Mouse (Mus musculus) gastrocnemius, postnatal 36 days (tissue): ENCODE results near the gene Atxn7l1. TPM values are rescaled to one million over a fixed set of nuclear protein-coding genes. Genes with fewer than 3 reads are reported as not detected.

Source experiments
- DNase-seq, 2 experiments: peaks; one replicate each; pipeline ENCODE4 v3.0.0; 2022
- intact Hi-C: fragments of 180-260 bp; cut with DNase I; formaldehyde crosslinking; loops from one replicate; pipeline ENCODE4 v1.15.1; 2025
- total RNA-seq, 2 experiments: library from RNA; stranded (reverse); gene quantifications; 2 replicates each; pipeline ENCODE4 v1.2.3; 2021

Gene Atxn7l1
- total RNA-seq, 2 experiments from 2014 or later: 15.4 to 16.0 TPM

DNA sequence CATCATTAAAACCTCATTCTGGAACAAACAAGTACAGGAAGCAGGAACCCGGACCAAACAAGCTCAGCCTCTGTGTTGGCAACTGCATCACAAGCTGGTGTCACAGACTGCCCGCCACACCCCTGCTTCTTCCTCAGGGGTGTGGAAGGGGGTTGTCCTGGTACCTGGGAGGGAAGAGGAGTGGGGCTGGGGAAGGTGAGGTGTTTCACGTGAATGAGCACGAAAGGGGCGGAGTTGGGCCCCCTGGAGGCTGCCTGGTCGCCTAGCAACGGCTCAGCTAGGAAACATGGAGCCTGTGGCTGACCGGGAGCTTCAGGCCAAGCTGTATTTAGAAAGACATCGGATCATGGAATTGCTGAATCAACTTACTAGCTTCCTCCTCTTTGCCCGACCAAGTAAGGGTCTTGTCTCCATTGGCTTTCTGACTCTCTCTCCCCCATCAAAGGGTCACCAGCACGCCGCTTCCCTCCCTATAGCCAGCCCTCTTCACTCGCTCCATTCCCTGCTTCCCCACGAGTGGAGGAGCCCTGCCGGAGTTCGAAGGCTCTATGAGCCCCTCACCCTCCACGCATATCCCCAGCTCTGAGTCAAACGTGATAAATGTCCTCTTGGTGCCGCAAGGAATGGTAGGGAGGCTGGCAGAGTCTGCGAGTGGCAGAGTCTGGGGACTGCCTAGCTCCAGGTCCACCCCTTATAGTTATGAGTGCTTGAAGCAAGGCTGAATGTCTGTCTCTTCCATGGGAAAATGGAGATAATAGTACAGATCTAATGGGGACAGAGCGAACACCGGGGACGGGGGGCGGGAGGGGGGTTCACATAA lies 247.5 kb downstream of the Atxn7l1 start, which contains the start of gene Efcab10:
Gene Efcab10 (plus strand): TSS at position 51 of the 820 bp plus-strand sequence.
- no peak for DNase-seq
- intact Hi-C loops: no loop called here

DNA sequence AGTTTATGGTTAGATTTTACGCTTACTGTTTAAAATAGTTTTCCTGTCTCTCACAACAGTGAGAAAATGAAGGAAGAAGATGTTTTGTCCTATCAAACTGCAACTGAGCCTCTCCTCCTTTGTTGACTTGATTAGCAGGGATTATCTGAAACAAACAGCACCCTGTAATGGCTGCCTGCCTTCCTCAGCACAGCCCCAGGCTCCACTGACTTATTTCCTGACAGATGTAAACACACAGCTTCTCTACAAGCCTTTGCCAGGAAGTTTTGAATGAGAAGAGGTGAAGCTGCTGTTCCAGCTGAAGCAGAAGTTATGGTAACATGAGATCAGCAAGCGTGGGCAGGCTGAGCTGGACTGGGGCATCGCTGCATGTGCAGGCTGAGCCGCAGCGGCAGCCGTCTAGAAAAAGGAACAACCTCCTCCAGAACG lies 255.8 kb downstream of the Atxn7l1 start:
- DNase-seq: no peak
- intact Hi-C loops: no loop called here

DNA sequence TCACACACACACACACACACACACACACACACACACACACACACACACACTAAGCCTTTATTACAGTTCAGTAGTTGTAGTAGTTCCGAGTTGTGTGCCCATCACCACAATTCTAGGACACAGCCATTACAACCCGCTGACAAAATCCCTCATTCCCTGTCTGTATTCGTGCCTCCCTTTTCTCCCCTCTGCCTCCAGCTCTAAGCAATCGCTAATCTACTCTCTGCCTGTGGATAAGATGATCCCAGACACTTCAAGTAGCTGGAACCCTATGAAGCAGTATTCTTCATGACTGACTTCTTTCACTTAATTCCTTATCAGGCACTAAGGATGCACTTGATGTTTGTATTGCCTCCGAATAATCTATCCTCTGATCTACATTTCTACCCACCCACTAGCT lies 257.5 kb downstream of the Atxn7l1 start:
- intact Hi-C loops: no loop called here

DNA sequence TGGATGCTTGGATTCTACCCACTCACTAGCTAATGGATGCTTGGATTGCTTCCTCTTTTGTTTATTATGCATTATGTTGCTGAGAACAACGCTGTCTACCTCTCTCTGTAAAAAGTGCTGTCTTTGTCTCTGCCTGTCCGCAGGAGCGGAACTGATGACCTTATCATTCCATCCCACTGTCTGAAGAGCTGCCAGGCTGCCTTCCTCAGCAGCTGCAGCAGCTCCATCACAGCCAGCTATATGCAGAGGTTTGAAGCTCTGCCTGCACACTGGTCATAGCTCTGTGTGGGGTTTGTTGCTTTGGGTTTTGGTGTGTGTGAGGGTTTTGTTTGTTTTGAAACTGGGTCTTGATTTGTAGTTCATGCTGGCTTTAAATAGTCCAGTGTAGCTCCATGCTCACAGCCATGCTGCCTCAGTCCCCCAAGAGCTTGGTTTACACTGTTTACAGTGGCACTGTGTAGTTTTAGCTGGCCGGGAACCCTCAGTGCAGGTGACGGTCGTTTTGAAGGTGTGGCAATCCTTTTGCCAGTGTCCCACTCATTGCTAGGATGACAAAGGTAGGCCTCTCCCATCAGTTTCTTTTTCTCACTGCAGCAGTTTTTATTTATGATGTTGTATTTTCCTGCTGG lies 258.0 kb downstream of the Atxn7l1 start:
- DNase-seq: no peak
- intact Hi-C loops: no loop called here

More for the DNA sequence above, 257.5 kb downstream of the Atxn7l1 start:
- DNase-seq: no peak

DNA sequence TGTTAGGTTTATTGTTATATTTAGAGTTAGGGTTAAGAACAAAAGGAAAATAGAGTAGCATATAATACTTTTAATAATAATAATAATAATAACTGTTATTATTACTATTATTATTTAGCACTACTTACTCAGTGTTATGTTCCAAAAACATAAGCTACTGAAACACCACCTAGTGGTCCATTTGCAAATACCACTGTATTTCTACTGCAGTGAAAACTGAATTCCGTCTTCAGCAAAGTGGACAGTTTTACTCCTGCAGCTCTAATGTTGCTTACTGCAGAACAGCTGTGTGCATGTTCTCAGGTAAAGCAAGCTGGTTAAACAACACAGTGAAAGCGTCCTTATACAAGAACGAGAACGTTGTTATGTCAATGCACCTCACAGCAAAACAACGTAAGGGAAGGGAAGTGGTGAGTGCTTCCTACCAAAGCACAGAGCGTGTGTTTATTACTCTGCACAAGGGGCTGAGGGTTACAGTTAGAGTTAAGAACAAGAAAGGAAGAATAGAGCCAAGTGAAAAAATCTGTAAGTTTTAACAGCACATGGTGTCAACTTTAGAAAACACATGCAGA lies 264.2 kb downstream of the Atxn7l1 start:
- intact Hi-C loops: no loop called here
- DNase-seq: no peak

Other genes starting within 250 kb of the Atxn7l1 start
- gene Sypl, start 193.8 kb upstream of the Atxn7l1 start, total RNA-seq: 100 to 1,000 TPM; 153 to 169 TPM
- gene Cdhr3, start 54.8 kb upstream of the Atxn7l1 start, total RNA-seq: under 1 TPM; 0.52 to 0.84 TPM
- not detected for gene Efcab10, start 247.2 kb downstream of the Atxn7l1 start, total RNA-seq